Mouse (Mus musculus): Measurements from ENCODE around the gene Lmtk3. TPM values are rescaled to one million over a fixed set of nuclear protein-coding genes. Genes with fewer than 3 reads are reported as not detected.

The Lmtk3 gene
- polyA plus RNA-seq, 1 experiment from 2014 or later: 1.1 TPM

GRCm38 (mm10) chr7:45819843-45820242 is 36.3 kb downstream of the Lmtk3 start:
- WGBS: 5% methylated on average over 25 of the region's 25 CpGs
- no peak overlapping the region for H3K27ac ChIP-seq (replicated peaks in 1 of 2; ENCODE audit: control insufficient read depth in 1 of 2, insufficient read depth in 1 of 2, low read depth in 2 of 2, low read length in 2 of 2)
- H3K4me3 ChIP-seq (ENCODE audit: control insufficient read depth in 1 of 2, insufficient read depth in 1 of 2, low read depth in 1 of 2, low read length in 2 of 2): peak overlapping the region; percentile 1 to 12; a peak in 2 of 4 replicates
- peak overlapping the region; percentile 43 for H3K4me2 ChIP-seq (ENCODE audit: low read length)
- peaks cover 4% of the 10 kb centered on the region in 2 experiments; a peak in 2 of 4 replicates for H3K4me1 ChIP-seq (ENCODE audit: control insufficient read depth in 2 of 2, insufficient read depth in 2 of 2, low read length in 2 of 2)
- H3K36me3 ChIP-seq (ENCODE audit: control insufficient read depth, insufficient read depth, low read length): peaks cover 21% of the 10 kb centered on the region
- no peaks in the 10 kb centered on the region for H3K9me3 ChIP-seq (ENCODE audit: control insufficient read depth, low read length)
- ATAC-seq (ENCODE audit: insufficient number of reproducible peaks, insufficient read depth, low FRiP score, low read depth): no peak
- H3K9ac ChIP-seq (ENCODE audit: low read length): no peak overlapping the region
- peaks cover 6% of the 10 kb centered on the region; the same call in 1 of the 2 replicates for H3K27me3 ChIP-seq (ENCODE audit: control insufficient read depth, insufficient read depth, low read length)

GRCm38 (mm10) chr7:45820913-45821312 is 37.4 kb downstream of the Lmtk3 start:
- H3K9me3 ChIP-seq (ENCODE audit: control insufficient read depth, low read length): no peaks in the 10 kb centered on the region

GRCm38 (mm10) chr7:45824598-45824997 is 41.1 kb downstream of the Lmtk3 start, which contains the start of gene Kcnj14:
Kcnj14 (minus strand) TSS chr7:45824782.
- H3K4me1 ChIP-seq (ENCODE audit: control insufficient read depth in 2 of 2, insufficient read depth in 2 of 2, low read length in 2 of 2): peaks cover 0 to 2% of the 10 kb centered on the region in 2 experiments; a peak in 2 of 4 replicates
- H3K27me3 ChIP-seq (ENCODE audit: control insufficient read depth, insufficient read depth, low read length): no peaks in the 10 kb centered on the region
- H3K27ac ChIP-seq (replicated peaks in 1 of 2; ENCODE audit: control insufficient read depth in 1 of 2, insufficient read depth in 1 of 2, low read depth in 2 of 2, low read length in 2 of 2): no peak within 1 kb of the TSS
- H3K4me3 ChIP-seq (ENCODE audit: control insufficient read depth in 1 of 2, insufficient read depth in 1 of 2, low read depth in 1 of 2, low read length in 2 of 2): no peak within 1 kb of the TSS
- 45% methylated on average over 7 of the region's 7 CpGs for WGBS
- no peak for ATAC-seq (ENCODE audit: insufficient number of reproducible peaks, insufficient read depth, low FRiP score, low read depth)
- H3K36me3 ChIP-seq (ENCODE audit: control insufficient read depth, insufficient read depth, low read length): peaks cover 68% of the 10 kb centered on the region
- no peaks in the 10 kb centered on the region for H3K9me3 ChIP-seq (ENCODE audit: control insufficient read depth, low read length)
- H3K4me2 ChIP-seq (ENCODE audit: low read length): no peak within 1 kb of the TSS
- H3K9ac ChIP-seq (ENCODE audit: low read length): no peak within 1 kb of the TSS

More at GRCm38 (mm10) chr7:45820913-45821312, 37.4 kb downstream of the Lmtk3 start:
- H3K4me2 ChIP-seq (ENCODE audit: low read length): no peak overlapping the region
- no peak overlapping the region for H3K4me3 ChIP-seq (ENCODE audit: control insufficient read depth in 1 of 2, insufficient read depth in 1 of 2, low read depth in 1 of 2, low read length in 2 of 2)
- H3K9ac ChIP-seq (ENCODE audit: low read length): no peak overlapping the region
- no peak overlapping the region for H3K27ac ChIP-seq (replicated peaks in 1 of 2; ENCODE audit: control insufficient read depth in 1 of 2, insufficient read depth in 1 of 2, low read depth in 2 of 2, low read length in 2 of 2)
- peaks cover 32% of the 10 kb centered on the region for H3K36me3 ChIP-seq (ENCODE audit: control insufficient read depth, insufficient read depth, low read length)
- ATAC-seq (ENCODE audit: insufficient number of reproducible peaks, insufficient read depth, low FRiP score, low read depth): no peak
- H3K4me1 ChIP-seq (ENCODE audit: control insufficient read depth in 2 of 2, insufficient read depth in 2 of 2, low read length in 2 of 2): no peaks in the 10 kb centered on the region
- peaks cover 6% of the 10 kb centered on the region; the same call in 1 of the 2 replicates for H3K27me3 ChIP-seq (ENCODE audit: control insufficient read depth, insufficient read depth, low read length)

GRCm38 (mm10) chr7:45826631-45827030 is 43.1 kb downstream of the Lmtk3 start:
- no peak overlapping the region for H3K4me2 ChIP-seq (ENCODE audit: low read length)
- no peak for ATAC-seq (ENCODE audit: insufficient number of reproducible peaks, insufficient read depth, low FRiP score, low read depth)
- no peak overlapping the region for H3K27ac ChIP-seq (replicated peaks in 1 of 2; ENCODE audit: control insufficient read depth in 1 of 2, insufficient read depth in 1 of 2, low read depth in 2 of 2, low read length in 2 of 2)
- H3K27me3 ChIP-seq (ENCODE audit: control insufficient read depth, insufficient read depth, low read length): peaks cover 7% of the 10 kb centered on the region
- H3K4me1 ChIP-seq (ENCODE audit: control insufficient read depth in 2 of 2, insufficient read depth in 2 of 2, low read length in 2 of 2): peaks cover 3 to 8% of the 10 kb centered on the region in 2 experiments; a peak in 3 of 4 replicates
- 91% methylated on average over 7 of the region's 7 CpGs for WGBS
- H3K36me3 ChIP-seq (ENCODE audit: control insufficient read depth, insufficient read depth, low read length): peaks cover 69% of the 10 kb centered on the region
- no peaks in the 10 kb centered on the region for H3K9me3 ChIP-seq (ENCODE audit: control insufficient read depth, low read length)
- H3K9ac ChIP-seq (ENCODE audit: low read length): no peak overlapping the region
- H3K4me3 ChIP-seq (ENCODE audit: control insufficient read depth in 1 of 2, insufficient read depth in 1 of 2, low read depth in 1 of 2, low read length in 2 of 2): no peak overlapping the region

GRCm38 (mm10) chr7:45830427-45831127 is 47.0 kb downstream of the Lmtk3 start, which contains the start of gene Grwd1:
Grwd1 (minus strand) TSS chr7:45830944.
- H3K4me2 ChIP-seq (ENCODE audit: low read length): peak within 1 kb of the TSS; percentile 74
- H3K27me3 ChIP-seq (ENCODE audit: control insufficient read depth, insufficient read depth, low read length): peaks cover 46% of the 10 kb centered on the region
- H3K27ac ChIP-seq (replicated peaks in 1 of 2; ENCODE audit: control insufficient read depth in 1 of 2, insufficient read depth in 1 of 2, low read depth in 2 of 2, low read length in 2 of 2): peak within 1 kb of the TSS; percentile 73 to 79
- H3K4me1 ChIP-seq (ENCODE audit: control insufficient read depth in 2 of 2, insufficient read depth in 2 of 2, low read length in 2 of 2): peaks cover 3 to 20% of the 10 kb centered on the region in 2 experiments; a peak in 3 of 4 replicates
- no peaks in the 10 kb centered on the region for H3K9me3 ChIP-seq (ENCODE audit: control insufficient read depth, low read length)
- peak within 1 kb of the TSS; percentile 83 for H3K9ac ChIP-seq (ENCODE audit: low read length)
- WGBS: under 1% methylated on average over 35 of the region's 35 CpGs
- ATAC-seq (ENCODE audit: insufficient number of reproducible peaks, insufficient read depth, low FRiP score, low read depth): peak; percentile 51
- peaks cover 40% of the 10 kb centered on the region for H3K36me3 ChIP-seq (ENCODE audit: control insufficient read depth, insufficient read depth, low read length)
- peak within 1 kb of the TSS; percentile 68 to 82 for H3K4me3 ChIP-seq (ENCODE audit: control insufficient read depth in 1 of 2, insufficient read depth in 1 of 2, low read depth in 1 of 2, low read length in 2 of 2)

GRCm38 (mm10) chr7:45831128-45831525 is 47.6 kb downstream of the Lmtk3 start:
- Histone ChIP-seq H3K4me1 (ENCODE audit: control insufficient read depth in 2 of 2, insufficient read depth in 2 of 2, low read length in 2 of 2) (peaks cover 3 to 20% of the 10 kb centered on the region in 2 experiments; a peak in 3 of 4 replicates), H3K27ac (replicated peaks in 1 of 2; ENCODE audit: control insufficient read depth in 1 of 2, insufficient read depth in 1 of 2, low read depth in 2 of 2, low read length in 2 of 2) (no peak overlapping the region), H3K9me3 (ENCODE audit: control insufficient read depth, low read length) (no peaks in the 10 kb centered on the region), H3K36me3 (ENCODE audit: control insufficient read depth, insufficient read depth, low read length) (peaks cover 35% of the 10 kb centered on the region), H3K4me2 (ENCODE audit: low read length) (peak overlapping the region; percentile 74), H3K9ac (ENCODE audit: low read length) (peak overlapping the region; percentile 83), H3K4me3 (ENCODE audit: control insufficient read depth in 1 of 2, insufficient read depth in 1 of 2, low read depth in 1 of 2, low read length in 2 of 2) (peak overlapping the region; percentile 68 to 82), H3K27me3 (ENCODE audit: control insufficient read depth, insufficient read depth, low read length) (peaks cover 51% of the 10 kb centered on the region)
- WGBS: 24% methylated on average over 5 of the region's 5 CpGs
- no peak for ATAC-seq (ENCODE audit: insufficient number of reproducible peaks, insufficient read depth, low FRiP score, low read depth)

GRCm38 (mm10) chr7:45832428-45832827 is 48.9 kb downstream of the Lmtk3 start:
- Histone ChIP-seq H3K4me1 (ENCODE audit: control insufficient read depth in 2 of 2, insufficient read depth in 2 of 2, low read length in 2 of 2) (peaks cover 3 to 20% of the 10 kb centered on the region in 2 experiments; a peak in 3 of 4 replicates), H3K4me2 (ENCODE audit: low read length) (peak overlapping the region; percentile 66), H3K9ac (ENCODE audit: low read length) (no peak overlapping the region; the same call in 1 of the 2 replicates), H3K36me3 (ENCODE audit: control insufficient read depth, insufficient read depth, low read length) (peaks cover 22% of the 10 kb centered on the region), H3K27ac (replicated peaks in 1 of 2; ENCODE audit: control insufficient read depth in 1 of 2, insufficient read depth in 1 of 2, low read depth in 2 of 2, low read length in 2 of 2) (no peak overlapping the region), H3K4me3 (ENCODE audit: control insufficient read depth in 1 of 2, insufficient read depth in 1 of 2, low read depth in 1 of 2, low read length in 2 of 2) (peak overlapping the region; percentile 45), H3K9me3 (ENCODE audit: control insufficient read depth, low read length) (0 out of 2 replicates have a peak, but pooled peaks cover 3% of the 10 kb centered on the region), H3K27me3 (ENCODE audit: control insufficient read depth, insufficient read depth, low read length) (peaks cover 51% of the 10 kb centered on the region)
- WGBS: 9% methylated on average over 29 of the region's 30 CpGs
- no peak for ATAC-seq (ENCODE audit: insufficient number of reproducible peaks, insufficient read depth, low FRiP score, low read depth)

All from heart, embryonic 14.5 days (tissue).